Mouse (Mus musculus) heart, postnatal 0 days (tissue): ENCODE data around the gene Sbk1. TPM values are rescaled to one million over a fixed set of nuclear protein-coding genes. Genes with fewer than 3 reads are reported as not detected.
A peak's percentile ranks its signal among the peaks of the same experiment; 100 is the strongest.

Experiments used
- ATAC-seq: fragments of 200-750 bp; cut with Nextera tagmentation; 2 replicates; pipeline ENCODE4 v1.8.0; 2017; ENCODE audit warnings: low read depth, moderate number of reproducible peaks, moderate library complexity; ENCODE audit not compliant: insufficient read depth
- DNase-seq: peaks from one replicate; pipeline ENCODE4 v3.0.0-alpha.2; 2016; ENCODE audit warnings: low spot score
- H3K27ac ChIP-seq: fragments of 300-500 bp; sonication (generic); 2 replicates; pipeline ENCODE4 v1.5.1; 2014; ENCODE audit warnings: low read depth, mild to moderate bottlenecking
- H3K27me3 ChIP-seq: fragments of 300-500 bp; sonication (generic); 2 replicates; pipeline ENCODE4 v1.6.1; 2014; ENCODE audit warnings: low read length, mixed read lengths; ENCODE audit not compliant: control insufficient read depth, insufficient read depth
- H3K36me3 ChIP-seq: fragments of 300-500 bp; sonication (generic); replicated peaks from 2 replicates; pipeline ENCODE4 v1.6.1; 2014; ENCODE audit warnings: low read length, mixed read lengths; ENCODE audit not compliant: control insufficient read depth, insufficient read depth
- H3K4me1 ChIP-seq: fragments of 300-500 bp; sonication (generic); 2 replicates; pipeline ENCODE4 v1.6.1; 2014; ENCODE audit warnings: antibody characterized with exemption; ENCODE audit not compliant: control insufficient read depth, insufficient read depth
- H3K4me2 ChIP-seq: fragments of 300-500 bp; sonication (generic); 2 replicates; pipeline ENCODE4 v1.6.1; 2014; ENCODE audit warnings: low read depth, mild to moderate bottlenecking, low read length, moderate library complexity
- H3K4me3 ChIP-seq: fragments of 300-500 bp; sonication (generic); 2 replicates; pipeline ENCODE4 v1.5.1; 2014; ENCODE audit warnings: low read depth, low read length
- H3K9ac ChIP-seq: fragments of 300-500 bp; sonication (generic); replicated peaks from 2 replicates; pipeline ENCODE4 v1.6.1; 2014; ENCODE audit warnings: low read depth, low read length, mixed read lengths
- H3K9me3 ChIP-seq: fragments of 300-500 bp; sonication (generic); replicated peaks from 2 replicates; pipeline ENCODE4 v1.6.1; 2016; ENCODE audit warnings: low read length; ENCODE audit not compliant: control insufficient read depth
- CTCF ChIP-seq: IDR thresholded peaks from 2 replicates; pipeline ENCODE4 v1.5.1; 2016; ENCODE audit warnings: antibody characterized with exemption, control low read depth, low read depth
- EP300 ChIP-seq: IDR thresholded peaks from 2 replicates; pipeline ENCODE4 v1.6.1; 2016; ENCODE audit warnings: antibody characterized with exemption, low read depth
- WGBS: fragments of 180-500 bp; shearing (Covaris S2); extraction: QIAGEN DNeasy Blood & Tissue Kit; methylation state at CpG from one replicate; pipeline ENCODE4 v1.1.7; 2014; 5-methylcytosine and 5-hydroxymethylcytosine counted together
- polyA plus RNA-seq: library from polyadenylated mRNA; unstranded; fragments of >200 nt; fragmentation: Nextera tagmentation; extraction: Ambion mirVana; gene quantifications from 2 replicates; pipeline ENCODE4 v1.2.1, GENCODE M21; 2015
- total RNA-seq: library from RNA; depleted of rRNA; stranded (reverse); fragments of >200 nt; gene quantifications from 2 replicates; pipeline ENCODE4 v1.2.3, GENCODE M21; 2014; ENCODE audit warnings: low replicate concordance

The Sbk1 gene
- total and polyA plus RNA-seq, 2 experiments from 2014 or later, result 17.4 to 42.0 TPM

DNA sequence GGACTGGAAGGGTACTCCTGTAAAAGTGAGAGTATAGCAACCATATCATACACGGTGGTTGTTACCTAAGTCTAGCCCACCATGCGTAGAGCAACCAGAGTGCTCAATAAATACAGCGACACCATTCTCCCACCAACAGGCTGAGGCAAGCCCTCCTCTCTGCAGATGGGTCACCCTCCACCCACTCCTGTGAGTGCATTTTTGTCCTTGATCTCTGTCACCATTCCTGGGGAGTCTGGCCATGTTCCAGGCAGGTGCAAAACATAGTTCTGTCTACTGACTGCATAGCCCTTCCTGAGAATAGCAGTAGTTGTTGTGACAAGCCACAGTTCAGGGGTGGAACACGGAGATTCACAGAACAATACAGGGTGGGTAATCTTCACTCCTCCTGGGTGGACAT lies 12.0 kb downstream of the Sbk1 start:
- TF ChIP-seq EP300 (no peak), CTCF (no peak)
- peaks cover 32% of the 10 kb centered on the region for H3K4me1 ChIP-seq
- H3K36me3 ChIP-seq, result no peaks in the 10 kb centered on the region
- no peak overlapping the region for H3K4me3 ChIP-seq
- H3K9me3 ChIP-seq, result no peaks in the 10 kb centered on the region
- ATAC-seq (no peak), DNase-seq (no peak)
- no peak overlapping the region for H3K9ac ChIP-seq
- no peaks in the 10 kb centered on the region for H3K27me3 ChIP-seq
- no peak overlapping the region for H3K4me2 ChIP-seq
- H3K27ac ChIP-seq, result no peak overlapping the region
- WGBS, result 67% methylated on average over 4 of the region's 4 CpGs

DNA sequence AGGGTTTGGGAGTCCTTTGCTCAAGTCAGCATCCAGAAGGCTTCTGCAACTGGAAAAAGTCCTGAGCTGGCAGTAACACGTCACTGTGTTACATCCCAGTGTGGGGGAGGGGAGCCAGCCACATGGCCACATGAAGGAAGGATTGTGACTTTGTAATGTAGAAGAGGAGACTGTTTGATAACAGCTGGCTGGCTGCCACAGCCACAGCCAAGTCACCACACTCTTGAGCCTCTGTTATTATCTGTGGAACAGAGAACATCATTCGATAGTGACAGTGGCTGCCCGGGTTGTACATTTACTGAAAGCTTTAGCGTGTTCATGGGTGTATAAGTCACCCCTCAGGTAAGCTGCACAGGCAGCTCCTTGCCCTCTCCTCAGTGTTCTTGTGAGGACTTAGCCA lies 12.4 kb downstream of the Sbk1 start:
- Histone ChIP-seq H3K4me3 (no peak overlapping the region), H3K27ac (peak overlapping the region; percentile 52; the same call in 1 of the 2 replicates), H3K36me3 (no peaks in the 10 kb centered on the region), H3K9me3 (no peaks in the 10 kb centered on the region), H3K4me2 (no peak overlapping the region), H3K27me3 (no peaks in the 10 kb centered on the region), H3K4me1 (peaks cover 32% of the 10 kb centered on the region), H3K9ac (no peak overlapping the region)
- peak; percentile 24 for ATAC-seq
- 11% methylated on average over 4 of the region's 4 CpGs for WGBS
- DNase-seq, result no peak
- TF ChIP-seq EP300, result no peak
- TF ChIP-seq CTCF, result no peak

DNA sequence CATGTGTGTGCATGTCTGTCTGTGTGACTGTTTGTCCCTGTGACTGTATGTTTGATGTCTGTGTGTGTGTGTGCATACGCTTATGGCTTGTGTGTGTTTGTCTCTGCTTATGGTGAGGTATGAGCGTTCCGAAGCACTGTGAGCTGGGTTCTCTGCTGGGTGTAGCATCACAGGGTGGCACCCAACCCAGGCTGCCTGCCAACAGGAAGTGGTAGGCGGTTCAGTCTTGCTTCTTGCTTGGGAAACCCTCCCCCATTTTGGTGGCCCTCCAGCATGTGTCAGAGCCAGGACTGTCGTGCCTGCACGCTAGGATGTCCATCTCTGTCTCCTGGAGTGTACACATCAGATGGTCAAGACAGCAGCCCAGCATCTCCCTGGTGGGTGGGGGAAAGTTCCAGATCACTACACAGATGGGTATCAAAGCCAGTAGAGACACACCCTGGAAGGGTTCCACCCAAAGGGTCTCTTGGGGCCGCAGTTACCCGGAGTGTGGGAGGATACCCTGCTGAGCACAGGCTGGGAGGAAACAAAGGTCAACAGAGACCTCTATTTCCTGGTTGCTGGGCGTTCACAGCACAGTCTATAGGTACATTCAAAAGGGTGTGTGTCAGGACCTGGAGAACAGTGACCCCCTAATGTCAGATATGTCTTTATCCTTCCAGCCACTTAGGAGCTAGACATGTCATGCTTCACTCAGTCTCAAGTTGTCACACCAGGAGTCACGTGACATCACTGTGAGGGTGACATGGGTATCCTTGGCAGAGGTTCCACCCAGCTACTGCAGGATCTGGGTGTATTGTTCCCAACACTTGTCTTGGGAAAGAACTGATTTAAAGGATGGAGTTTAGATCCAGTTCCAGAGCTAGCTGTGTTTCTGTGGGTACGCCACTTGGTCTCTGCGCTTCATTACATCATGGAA lies 13.1 kb downstream of the Sbk1 start:
- 58% methylated on average over 12 of the region's 12 CpGs for WGBS
- no peak overlapping the region for H3K4me2 ChIP-seq
- TF ChIP-seq CTCF, result no peak
- TF ChIP-seq EP300, result no peak
- no peaks in the 10 kb centered on the region; the same call in 1 of the 2 replicates for H3K36me3 ChIP-seq
- H3K9ac ChIP-seq, result no peak overlapping the region
- ATAC-seq (no peak), DNase-seq (no peak)
- H3K4me3 ChIP-seq, result no peak overlapping the region
- H3K9me3 ChIP-seq, result no peaks in the 10 kb centered on the region
- H3K4me1 ChIP-seq, result peaks cover 32% of the 10 kb centered on the region
- no peaks in the 10 kb centered on the region for H3K27me3 ChIP-seq
- peak overlapping the region; percentile 52; the same call in 1 of the 2 replicates for H3K27ac ChIP-seq

DNA sequence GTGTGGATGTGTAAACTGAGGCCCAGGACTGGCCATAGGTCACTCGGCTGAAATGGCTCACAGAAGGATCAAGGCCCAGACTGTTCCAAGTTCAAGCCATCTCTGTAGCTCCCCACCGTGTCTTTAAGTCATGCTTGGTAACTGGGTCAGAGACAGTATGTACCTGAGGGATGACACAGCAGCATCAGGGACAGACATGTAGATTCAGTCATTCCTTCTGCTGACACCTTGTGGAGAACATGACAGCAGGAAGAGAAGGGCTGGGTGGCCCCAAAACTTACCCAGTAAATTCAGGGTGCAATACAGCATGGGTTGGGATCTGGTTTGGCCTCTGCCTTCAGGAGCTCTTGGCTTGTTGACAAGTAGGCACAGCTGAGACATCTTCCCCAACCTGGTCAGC lies 13.9 kb downstream of the Sbk1 start:
- TF ChIP-seq EP300 (no peak), CTCF (no peak)
- Histone ChIP-seq H3K36me3 (no peaks in the 10 kb centered on the region; the same call in 1 of the 2 replicates), H3K9me3 (no peaks in the 10 kb centered on the region), H3K4me1 (peaks cover 32% of the 10 kb centered on the region), H3K4me2 (no peak overlapping the region), H3K27ac (no peak overlapping the region), H3K9ac (no peak overlapping the region), H3K27me3 (no peaks in the 10 kb centered on the region), H3K4me3 (no peak overlapping the region)
- no peak for DNase-seq
- WGBS, result 85% methylated on average over 2 of the region's 2 CpGs
- ATAC-seq, result no peak

DNA sequence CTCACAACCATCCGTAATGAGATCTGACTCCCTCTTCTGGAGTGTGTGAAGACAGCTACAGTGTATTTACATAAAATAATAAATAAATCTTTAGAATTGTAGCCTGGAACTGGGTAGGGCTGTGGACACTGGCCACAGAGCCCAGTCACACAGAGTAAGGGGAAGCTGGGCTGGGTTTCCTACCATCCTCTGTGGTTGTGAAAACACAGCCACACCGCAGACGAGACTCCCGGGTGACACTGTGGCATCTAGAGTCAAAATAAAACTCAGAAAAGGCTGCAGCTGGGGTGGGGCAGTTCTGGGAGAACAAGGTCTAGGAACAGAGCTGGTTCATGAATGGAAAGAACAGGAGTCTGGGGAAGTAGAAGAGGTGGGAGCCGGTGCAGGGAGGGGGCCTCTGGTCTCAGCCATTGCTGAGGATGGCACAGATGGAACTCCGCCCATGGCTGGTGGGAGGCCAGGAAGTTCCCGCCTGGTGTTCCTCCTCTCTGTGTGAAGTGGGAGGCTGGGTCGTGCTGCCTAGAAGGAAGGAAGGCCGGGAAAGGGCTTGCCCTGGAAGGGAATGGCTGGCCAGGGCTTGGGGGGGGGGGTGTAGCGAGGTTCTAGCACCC lies 15.2 kb downstream of the Sbk1 start:
- H3K27me3 ChIP-seq, result no peaks in the 10 kb centered on the region
- no peaks in the 10 kb centered on the region for H3K9me3 ChIP-seq
- H3K4me1 ChIP-seq, result peaks cover 32% of the 10 kb centered on the region
- H3K27ac ChIP-seq, result no peak overlapping the region
- no peak overlapping the region for H3K9ac ChIP-seq
- no peak overlapping the region; the same call in 1 of the 2 replicates for H3K4me2 ChIP-seq
- no peak overlapping the region for H3K4me3 ChIP-seq
- ATAC-seq (peak; percentile 27), DNase-seq (no peak)
- peaks cover 11% of the 10 kb centered on the region for H3K36me3 ChIP-seq
- 45% methylated on average over 10 of the region's 10 CpGs for WGBS
- no peak for TF ChIP-seq EP300
- TF ChIP-seq CTCF, result no peak
